Mouse (Mus musculus): ENCODE data around the gene Sh3bgrl3. TPM values are rescaled to one million over a fixed set of nuclear protein-coding genes. Genes with fewer than 3 reads are reported as not detected.

The Sh3bgrl3 gene
- polyA plus RNA-seq, 1 experiment from 2014 or later = 295 TPM

- H3K36me3 ChIP-seq (ENCODE audit: control insufficient read depth, insufficient read depth, low read length) = peaks cover 4% of the 10 kb centered on the region
- no peak overlapping the region for H3K4me2 ChIP-seq (ENCODE audit: low read depth)
- H3K4me3 ChIP-seq (ENCODE audit: low read depth, low read length) = no peak overlapping the region
- WGBS = 87% methylated on average over 2 of the region's 2 CpGs
- H3K4me1 ChIP-seq (ENCODE audit: control insufficient read depth, insufficient read depth, low read length) = no peaks in the 10 kb centered on the region
- ATAC-seq (ENCODE audit: insufficient read depth, low FRiP score, low TSS enrichment) = no peak
- no peak overlapping the region for H3K27ac ChIP-seq (ENCODE audit: low read depth, low read length)
- H3K9ac ChIP-seq (ENCODE audit: low read length) = no peak overlapping the region
- DNase-seq (ENCODE audit: low spot score) = no peak
- no peaks in the 10 kb centered on the region for H3K9me3 ChIP-seq (ENCODE audit: control insufficient read depth, low read length)
- no peaks in the 10 kb centered on the region for H3K27me3 ChIP-seq (ENCODE audit: control insufficient read depth, insufficient read depth, low read length)
Measured at GRCm38 (mm10) chr4:134138857-134139256, 10.3 kb upstream of the Sh3bgrl3 start.

GRCm38 (mm10) chr4:134136280-134136926 is 7.8 kb upstream of the Sh3bgrl3 start:
- DNase-seq (ENCODE audit: low spot score) (no peak), ATAC-seq (ENCODE audit: insufficient read depth, low FRiP score, low TSS enrichment) (no peak)
- no peaks in the 10 kb centered on the region for H3K4me1 ChIP-seq (ENCODE audit: control insufficient read depth, insufficient read depth, low read length)
- H3K9ac ChIP-seq (ENCODE audit: low read length) = no peak overlapping the region
- no peak overlapping the region for H3K4me2 ChIP-seq (ENCODE audit: low read depth)
- WGBS = 62% methylated on average over 3 of the region's 3 CpGs
- peaks cover 5% of the 10 kb centered on the region for H3K36me3 ChIP-seq (ENCODE audit: control insufficient read depth, insufficient read depth, low read length)
- no peak overlapping the region for H3K4me3 ChIP-seq (ENCODE audit: low read depth, low read length)
- H3K9me3 ChIP-seq (ENCODE audit: control insufficient read depth, low read length) = no peaks in the 10 kb centered on the region
- H3K27me3 ChIP-seq (ENCODE audit: control insufficient read depth, insufficient read depth, low read length) = no peaks in the 10 kb centered on the region
- no peak overlapping the region for H3K27ac ChIP-seq (ENCODE audit: low read depth, low read length)

- Histone ChIP-seq H3K4me2 (ENCODE audit: low read depth) (no peak overlapping the region), H3K36me3 (ENCODE audit: control insufficient read depth, insufficient read depth, low read length) (peaks cover 5% of the 10 kb centered on the region), H3K9me3 (ENCODE audit: control insufficient read depth, low read length) (no peaks in the 10 kb centered on the region), H3K27me3 (ENCODE audit: control insufficient read depth, insufficient read depth, low read length) (no peaks in the 10 kb centered on the region), H3K4me3 (ENCODE audit: low read depth, low read length) (no peak overlapping the region), H3K4me1 (ENCODE audit: control insufficient read depth, insufficient read depth, low read length) (peaks cover 10% of the 10 kb centered on the region), H3K27ac (ENCODE audit: low read depth, low read length) (no peak overlapping the region), H3K9ac (ENCODE audit: low read length) (no peak overlapping the region)
- DNase-seq (ENCODE audit: low spot score) = no peak
- 86% methylated on average over 8 of the region's 8 CpGs for WGBS
- ATAC-seq (ENCODE audit: insufficient read depth, low FRiP score, low TSS enrichment) = no peak
Measured at GRCm38 (mm10) chr4:134132519-134133095, 4.0 kb upstream of the Sh3bgrl3 start.

- H3K9ac ChIP-seq (ENCODE audit: low read length) = no peak overlapping the region
- H3K4me1 ChIP-seq (ENCODE audit: control insufficient read depth, insufficient read depth, low read length) = peaks cover 14% of the 10 kb centered on the region
- no peak for ATAC-seq (ENCODE audit: insufficient read depth, low FRiP score, low TSS enrichment)
- WGBS = 93% methylated on average over 3 of the region's 3 CpGs
- DNase-seq (ENCODE audit: low spot score) = no peak
- H3K9me3 ChIP-seq (ENCODE audit: control insufficient read depth, low read length) = no peaks in the 10 kb centered on the region
- H3K27ac ChIP-seq (ENCODE audit: low read depth, low read length) = no peak overlapping the region
- peaks cover 3% of the 10 kb centered on the region; the same call in 1 of the 2 replicates for H3K36me3 ChIP-seq (ENCODE audit: control insufficient read depth, insufficient read depth, low read length)
- no peak overlapping the region for H3K4me3 ChIP-seq (ENCODE audit: low read depth, low read length)
- H3K4me2 ChIP-seq (ENCODE audit: low read depth) = no peak overlapping the region
- no peaks in the 10 kb centered on the region for H3K27me3 ChIP-seq (ENCODE audit: control insufficient read depth, insufficient read depth, low read length)
Measured at GRCm38 (mm10) chr4:134132117-134132516, 3.5 kb upstream of the Sh3bgrl3 start.

- DNase-seq (ENCODE audit: low spot score) (no peak), ATAC-seq (ENCODE audit: insufficient read depth, low FRiP score, low TSS enrichment) (no peak)
- H3K9me3 ChIP-seq (ENCODE audit: control insufficient read depth, low read length) = no peaks in the 10 kb centered on the region
- peak overlapping the region; percentile 84; the same call in 1 of the 2 replicates for H3K4me2 ChIP-seq (ENCODE audit: low read depth)
- H3K4me1 ChIP-seq (ENCODE audit: control insufficient read depth, insufficient read depth, low read length) = peaks cover 14% of the 10 kb centered on the region
- 40% methylated on average over 6 of the region's 6 CpGs for WGBS
- no peak overlapping the region for H3K27ac ChIP-seq (ENCODE audit: low read depth, low read length)
- peak overlapping the region; percentile 84 for H3K4me3 ChIP-seq (ENCODE audit: low read depth, low read length)
- H3K9ac ChIP-seq (ENCODE audit: low read length) = no peak overlapping the region
- no peaks in the 10 kb centered on the region for H3K27me3 ChIP-seq (ENCODE audit: control insufficient read depth, insufficient read depth, low read length)
- peaks cover 3% of the 10 kb centered on the region; the same call in 1 of the 2 replicates for H3K36me3 ChIP-seq (ENCODE audit: control insufficient read depth, insufficient read depth, low read length)
Measured at GRCm38 (mm10) chr4:134129482-134129881, 893 bp upstream of the Sh3bgrl3 start.

- H3K27ac ChIP-seq (ENCODE audit: low read depth, low read length) = no peak overlapping the region
- peak overlapping the region; percentile 84 for H3K4me3 ChIP-seq (ENCODE audit: low read depth, low read length)
- H3K9me3 ChIP-seq (ENCODE audit: control insufficient read depth, low read length) = no peaks in the 10 kb centered on the region
- 5% methylated on average over 14 of the region's 14 CpGs for WGBS
- ATAC-seq (ENCODE audit: insufficient read depth, low FRiP score, low TSS enrichment) (peak; percentile 48), DNase-seq (ENCODE audit: low spot score) (no peak)
- H3K9ac ChIP-seq (ENCODE audit: low read length) = peak overlapping the region; percentile 84
- peaks cover 3% of the 10 kb centered on the region; the same call in 1 of the 2 replicates for H3K36me3 ChIP-seq (ENCODE audit: control insufficient read depth, insufficient read depth, low read length)
- H3K27me3 ChIP-seq (ENCODE audit: control insufficient read depth, insufficient read depth, low read length) = no peaks in the 10 kb centered on the region
- peaks cover 14% of the 10 kb centered on the region for H3K4me1 ChIP-seq (ENCODE audit: control insufficient read depth, insufficient read depth, low read length)
- H3K4me2 ChIP-seq (ENCODE audit: low read depth) = peak overlapping the region; percentile 84
Measured at GRCm38 (mm10) chr4:134128983-134129362, 384 bp upstream of the Sh3bgrl3 start.

GRCm38 (mm10) chr4:134127793-134128192 is 796 bp downstream of the Sh3bgrl3 start:
- ATAC-seq (ENCODE audit: insufficient read depth, low FRiP score, low TSS enrichment) (no peak), DNase-seq (ENCODE audit: low spot score) (no peak)
- H3K4me3 ChIP-seq (ENCODE audit: low read depth, low read length) = peak overlapping the region; percentile 84
- H3K36me3 ChIP-seq (ENCODE audit: control insufficient read depth, insufficient read depth, low read length) = peaks cover 3% of the 10 kb centered on the region; the same call in 1 of the 2 replicates
- peaks cover 14% of the 10 kb centered on the region for H3K4me1 ChIP-seq (ENCODE audit: control insufficient read depth, insufficient read depth, low read length)
- H3K27ac ChIP-seq (ENCODE audit: low read depth, low read length) = no peak overlapping the region
- H3K9ac ChIP-seq (ENCODE audit: low read length) = peak overlapping the region; percentile 84
- no peaks in the 10 kb centered on the region for H3K27me3 ChIP-seq (ENCODE audit: control insufficient read depth, insufficient read depth, low read length)
- peak overlapping the region; percentile 84 for H3K4me2 ChIP-seq (ENCODE audit: low read depth)
- H3K9me3 ChIP-seq (ENCODE audit: control insufficient read depth, low read length) = no peaks in the 10 kb centered on the region
- 67% methylated on average over 8 of the region's 8 CpGs for WGBS

GRCm38 (mm10) chr4:134127121-134127455 is 1.5 kb downstream of the Sh3bgrl3 start:
- no peak overlapping the region for H3K27ac ChIP-seq (ENCODE audit: low read depth, low read length)
- no peaks in the 10 kb centered on the region; the same call in 1 of the 2 replicates for H3K36me3 ChIP-seq (ENCODE audit: control insufficient read depth, insufficient read depth, low read length)
- H3K4me3 ChIP-seq (ENCODE audit: low read depth, low read length) = no peak overlapping the region
- DNase-seq (ENCODE audit: low spot score) (no peak), ATAC-seq (ENCODE audit: insufficient read depth, low FRiP score, low TSS enrichment) (no peak)
- peaks cover 14% of the 10 kb centered on the region for H3K4me1 ChIP-seq (ENCODE audit: control insufficient read depth, insufficient read depth, low read length)
- no peaks in the 10 kb centered on the region for H3K9me3 ChIP-seq (ENCODE audit: control insufficient read depth, low read length)
- no peak overlapping the region for H3K9ac ChIP-seq (ENCODE audit: low read length)
- 93% methylated on average over 7 of the region's 7 CpGs for WGBS
- H3K27me3 ChIP-seq (ENCODE audit: control insufficient read depth, insufficient read depth, low read length) = no peaks in the 10 kb centered on the region
- no peak overlapping the region for H3K4me2 ChIP-seq (ENCODE audit: low read depth)

Measured in neural tube, embryonic 11.5 days (tissue).